Mouse (Mus musculus) lung, postnatal 0 days (tissue): Measurements from ENCODE around the gene Rem1.

Experiments
- CTCF ChIP-seq: IDR thresholded peaks from 2 replicates; pipeline ENCODE4 v1.5.1; 2016; ENCODE audit warnings: antibody characterized with exemption, mild to moderate bottlenecking
- EP300 ChIP-seq: IDR thresholded peaks from 2 replicates; pipeline ENCODE4 v1.6.1; 2016; ENCODE audit warnings: antibody characterized with exemption, mild to moderate bottlenecking, control low read depth

DNA sequence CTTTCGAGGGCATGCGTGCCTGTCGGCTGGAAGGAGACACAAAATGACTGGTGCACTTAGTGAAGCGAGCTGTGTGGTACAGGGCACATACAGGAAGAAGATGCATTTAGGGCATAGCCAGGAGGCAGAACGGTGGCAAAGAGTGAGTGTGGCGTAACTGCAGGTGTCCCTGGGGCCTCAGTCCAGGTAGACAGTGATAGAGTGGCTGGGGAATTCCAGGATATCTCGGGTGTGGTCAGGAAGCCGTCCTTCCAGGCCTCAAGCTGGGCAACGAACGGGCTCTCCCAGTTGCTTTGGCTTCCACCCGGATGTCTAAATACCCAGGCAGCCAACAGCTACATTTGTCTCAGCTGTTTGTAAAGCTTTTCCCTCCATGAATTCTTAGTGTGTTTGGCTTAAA lies 47.4 kb downstream of the Rem1 start:
- no peak for TF ChIP-seq CTCF
- TF ChIP-seq EP300: no peak
